Mouse (Mus musculus) cerebellum, adult 2 months (tissue): ENCODE measurements at regions not wholly inside any gene's neighbourhood (a gene's known extent, or its start where the extent isn't known, plus 50 kb on each side); places are given as distances from the start of the nearest gene placed in this dataset.
"Not testable (repeated sequence)": the region's sequence is repeated elsewhere in the genome, so short reads cannot be mapped to it uniquely, and the experiment has no call there.

ENCODE experiments used
- CTCF ChIP-seq: fragments of 200-500 bp; IDR thresholded peaks from 2 replicates; pipeline ENCODE4 v1.5.1; 2011; ENCODE audit warnings: low read depth, mild to moderate bottlenecking, control low read depth, low read length, moderate library complexity, borderline replicate concordance; ENCODE audit not compliant: insufficient read depth
- POLR2A ChIP-seq: fragments of 200-500 bp; IDR thresholded peaks from 2 replicates; pipeline ENCODE4 v1.6.1; 2011; ENCODE audit warnings: low read length, control low read depth, borderline replicate concordance; ENCODE audit not compliant: insufficient read depth

GRCm38 (mm10) chr6:37707671-37708070 lies 162.9 kb upstream of the Trim24 start:
- not testable (repeated sequence) for TF ChIP-seq POLR2A, CTCF
